Mouse (Mus musculus) thymus, postnatal 14 days (tissue): ENCODE results near the gene Afg1l.

Experiments used
- DNase-seq: peaks from one replicate; pipeline ENCODE4 v3.0.0; 2021

Afg1l gene

GRCm38 (mm10) chr10:42478341-42478720 is at the start of gene Afg1l:
Gene Afg1l (minus strand): TSS chr10:42478565.
- peak; percentile 96 for DNase-seq

GRCm38 (mm10) chr10:42525682-42526081 is 47.3 kb upstream of the Afg1l start:
- DNase-seq: no peak

DNA sequence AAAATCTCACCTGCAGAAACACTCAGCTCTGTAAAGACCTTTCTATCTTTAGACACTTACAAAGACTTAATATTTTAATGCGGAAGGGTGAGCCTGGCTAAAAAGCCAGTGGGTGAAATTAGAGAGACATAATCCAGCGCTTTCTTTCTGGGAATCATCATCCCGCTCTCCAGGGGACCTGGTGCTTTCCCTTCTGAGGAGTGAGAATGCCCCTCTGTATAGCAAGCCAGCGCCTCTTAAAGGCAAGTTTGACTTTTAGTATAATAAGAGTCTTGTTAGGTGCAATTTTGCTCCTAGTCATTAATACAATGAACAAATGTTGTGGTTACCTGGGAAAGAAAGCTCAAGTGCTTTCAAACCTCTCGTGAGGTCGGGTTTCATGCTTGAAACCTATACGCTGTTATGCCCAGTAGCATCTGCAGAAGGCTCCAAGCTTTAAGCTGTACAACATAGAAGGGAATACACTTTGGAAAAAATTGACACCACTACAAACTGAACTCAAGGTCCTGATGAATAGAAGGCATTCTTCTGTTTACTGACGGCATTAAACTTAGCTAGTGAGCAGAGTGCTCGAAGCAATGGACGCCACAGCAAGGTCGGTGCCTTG is 45.3 kb upstream of the Afg1l start:
- no peak for DNase-seq

GRCm38 (mm10) chr10:42522912-42523311 is 44.5 kb upstream of the Afg1l start:
- no peak for DNase-seq

DNA sequence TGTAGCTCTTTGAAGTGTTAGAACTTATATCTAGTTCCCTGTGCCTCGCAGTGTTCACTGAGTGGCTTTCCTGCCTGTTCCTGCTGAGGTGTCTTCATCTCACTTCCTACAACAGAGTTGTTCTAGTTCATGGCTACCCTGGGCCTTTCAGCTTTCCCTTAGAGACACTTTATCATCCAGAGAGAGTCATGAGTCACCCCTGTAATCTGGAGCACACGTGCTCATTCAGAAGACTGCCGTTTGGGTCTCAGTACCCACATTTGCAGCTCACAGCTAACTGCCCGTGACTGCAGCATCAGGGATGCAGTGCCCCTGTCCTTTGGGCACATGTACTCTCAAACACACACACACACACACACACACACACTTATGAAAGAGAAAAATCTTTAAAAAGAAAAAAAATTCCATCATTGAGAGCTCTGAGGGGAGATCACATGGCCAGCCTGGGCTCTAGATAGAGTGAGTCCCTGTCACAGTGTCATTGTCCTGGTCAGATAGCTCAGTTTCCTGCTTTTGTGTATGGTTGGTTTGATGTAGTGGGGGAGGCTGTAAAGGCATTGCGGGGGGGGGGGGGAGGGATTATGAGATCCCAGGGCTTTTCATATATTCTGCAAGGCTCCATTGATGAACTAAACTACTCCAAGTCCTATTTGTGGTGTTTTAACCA is 43.1 kb upstream of the Afg1l start:
- no peak for DNase-seq

- peak; percentile 51 for DNase-seq
Observed at GRCm38 (mm10) chr10:42518363-42518762, 40.0 kb upstream of the Afg1l start.

DNA sequence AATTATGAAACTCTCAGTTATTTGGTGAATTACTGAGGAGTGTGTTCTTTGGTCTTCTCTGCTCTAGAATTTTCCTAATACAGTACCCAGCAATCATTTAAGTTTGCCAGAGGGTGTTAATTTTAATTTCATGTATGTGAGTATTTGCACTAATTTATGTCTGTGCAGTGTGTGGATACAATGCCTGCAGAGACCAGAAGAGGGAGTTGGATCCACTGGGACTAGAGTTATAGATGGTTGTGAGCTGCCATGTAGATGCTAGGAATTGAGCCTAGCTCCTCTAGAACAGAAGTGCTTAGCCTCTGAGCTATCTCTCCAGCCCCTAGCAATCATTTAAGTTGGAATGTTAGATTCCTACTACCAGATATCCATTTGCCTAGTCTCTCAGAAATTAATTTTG is 35.8 kb upstream of the Afg1l start:
- no peak for DNase-seq

DNA sequence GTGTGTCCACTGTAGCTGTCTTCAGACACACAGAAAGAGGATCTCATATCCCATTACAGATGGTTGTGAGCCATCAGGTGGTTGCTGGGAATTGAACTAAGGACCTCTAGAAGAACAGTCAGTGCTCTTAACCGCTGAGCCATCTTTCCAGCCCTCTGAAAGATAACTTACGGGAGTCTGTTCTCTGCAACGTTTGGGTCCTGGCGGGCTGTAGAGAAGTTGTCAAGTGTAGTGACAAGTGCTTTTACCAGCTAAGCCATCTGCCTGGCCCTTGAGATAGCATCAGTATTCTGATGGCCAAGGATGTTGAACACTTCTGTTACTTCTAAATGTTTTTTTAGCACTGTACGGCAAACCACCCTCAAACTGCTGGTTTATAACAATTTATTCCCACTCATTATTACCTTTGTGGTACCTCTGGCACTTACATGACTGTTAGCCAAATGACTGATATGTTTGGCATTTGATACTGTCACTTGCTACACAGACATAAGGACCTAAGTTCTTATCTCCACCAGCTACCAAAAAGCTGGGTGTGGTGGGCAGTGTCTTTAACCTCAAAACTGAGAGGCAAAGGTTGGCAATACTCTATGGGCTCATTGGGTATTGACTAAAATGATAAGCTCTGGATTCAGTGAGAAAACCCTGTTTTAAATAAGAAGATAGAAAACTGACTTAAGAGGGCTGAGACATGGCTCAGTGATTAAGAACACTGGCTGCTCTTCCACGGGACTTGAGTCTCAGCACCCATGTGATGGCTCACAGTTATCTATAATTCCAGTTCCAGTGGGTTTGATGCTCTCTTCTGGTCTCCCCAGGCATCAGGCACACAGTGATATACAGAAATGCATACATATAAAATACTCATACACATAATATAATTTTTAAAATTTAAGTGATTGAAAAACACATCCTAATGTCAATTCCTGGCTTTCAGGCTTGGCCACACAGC is 33.1 kb upstream of the Afg1l start:
- DNase-seq: no peak

DNA sequence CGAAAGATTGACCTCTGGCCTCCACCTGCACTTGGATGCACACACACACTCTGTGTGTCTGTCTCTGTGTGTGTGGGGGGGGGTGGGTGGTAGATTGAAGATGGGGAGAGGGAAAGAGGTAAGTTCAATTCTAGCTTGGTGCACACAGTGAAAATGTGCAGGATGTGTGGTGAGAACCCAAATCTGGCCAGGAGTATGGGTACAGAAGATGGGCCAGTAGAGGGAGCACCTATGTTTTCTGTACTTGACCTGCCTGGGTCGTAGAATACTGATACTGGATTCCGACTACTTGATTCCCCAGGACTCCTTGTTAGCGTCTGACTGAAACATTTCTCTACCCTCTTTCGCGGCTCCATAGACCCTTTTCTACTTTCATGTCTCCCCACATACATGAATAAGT is 31.8 kb upstream of the Afg1l start:
- peak; percentile 27 for DNase-seq

GRCm38 (mm10) chr10:42504096-42504710 is 25.8 kb upstream of the Afg1l start:
- DNase-seq: no peak

DNA sequence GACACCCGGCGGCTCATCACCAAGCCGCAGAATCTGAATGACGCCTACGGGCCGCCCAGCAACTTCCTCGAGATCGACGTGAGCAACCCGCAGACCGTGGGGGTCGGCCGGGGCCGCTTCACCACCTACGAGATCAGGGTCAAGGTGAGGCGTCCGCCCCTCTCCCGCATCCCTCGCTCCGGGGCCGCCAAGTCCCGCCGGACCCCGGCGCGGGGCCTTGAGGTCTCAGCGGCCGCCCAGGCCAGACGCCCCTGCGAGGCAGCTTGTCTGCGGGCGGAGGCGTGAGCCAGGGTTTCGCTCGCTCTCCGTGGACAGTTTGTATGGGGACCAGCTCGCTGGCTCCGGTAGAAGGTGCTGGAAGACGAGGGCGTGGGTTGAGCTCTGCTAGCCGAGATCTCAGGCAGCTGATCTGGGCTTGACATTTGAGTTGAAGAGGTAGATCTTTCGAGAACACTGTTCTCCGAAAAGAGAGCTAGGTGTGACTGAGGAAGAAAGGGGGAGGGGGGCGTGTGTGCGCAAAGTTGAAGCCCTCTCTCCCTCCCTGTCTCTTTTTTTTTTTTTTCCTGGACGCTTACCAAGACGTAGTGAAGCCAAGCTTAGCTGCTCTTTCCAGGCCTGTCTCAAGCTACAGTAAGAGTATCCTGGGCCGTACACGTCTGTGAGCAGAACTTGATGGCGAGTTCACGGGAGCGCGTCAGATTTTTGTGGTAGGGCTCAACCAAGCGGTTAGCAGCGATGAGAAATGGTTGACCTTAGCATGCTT is 24.2 kb upstream of the Afg1l start:
- no peak for DNase-seq

GRCm38 (mm10) chr10:42501775-42502348 is 23.5 kb upstream of the Afg1l start, which contains the start of gene Snx3:
Gene Snx3 (plus strand): TSS chr10:42502030.
- peak; percentile 97 for DNase-seq

DNA sequence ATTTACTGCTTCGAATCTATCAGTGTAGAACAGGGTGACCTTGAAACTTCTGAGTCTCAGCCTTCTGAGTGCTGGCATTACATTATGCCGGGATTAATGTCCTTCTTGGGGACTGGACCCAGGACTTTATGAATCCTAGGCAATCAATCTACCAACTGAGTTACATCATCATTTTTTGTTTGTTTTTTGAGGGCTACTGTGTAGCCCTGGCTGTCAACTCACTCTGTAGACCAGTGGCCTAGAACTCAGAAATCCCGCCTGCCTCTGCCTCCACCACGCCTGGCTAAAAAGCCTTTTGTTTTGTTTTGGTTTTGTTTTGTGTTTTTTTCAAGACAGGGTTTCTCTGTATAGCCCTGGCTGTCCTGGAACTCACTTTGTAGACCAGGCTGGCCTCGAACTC is 22.8 kb upstream of the Afg1l start:
- DNase-seq: no peak

- DNase-seq: no peak
Observed at GRCm38 (mm10) chr10:42500611-42501010, 22.2 kb upstream of the Afg1l start.

- no peak for DNase-seq
Observed at GRCm38 (mm10) chr10:42493000-42493399, 14.6 kb upstream of the Afg1l start.

- no peak for DNase-seq
Observed at GRCm38 (mm10) chr10:42492027-42492771, 13.8 kb upstream of the Afg1l start.

DNA sequence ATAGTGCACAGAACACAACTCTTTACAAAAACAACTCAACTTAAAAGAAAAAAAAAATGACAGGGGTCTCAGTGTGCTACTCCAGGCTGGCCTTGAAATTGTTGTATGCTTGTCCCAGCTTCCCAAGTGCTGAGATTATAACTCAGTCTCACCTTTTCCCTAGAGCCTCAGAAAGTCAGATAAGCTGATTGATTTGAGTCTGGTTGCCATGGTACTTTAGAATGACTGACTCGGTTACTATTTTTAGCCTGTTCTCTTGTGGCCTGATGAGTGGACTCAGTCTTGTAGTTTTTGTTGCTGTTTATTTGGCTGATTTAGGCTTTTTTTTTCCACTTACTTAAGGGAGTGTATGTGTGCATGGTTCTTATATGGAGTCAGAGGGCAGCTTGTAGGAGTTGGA is 12.8 kb upstream of the Afg1l start:
- no peak for DNase-seq

GRCm38 (mm10) chr10:42488606-42489296 is 10.4 kb upstream of the Afg1l start:
- DNase-seq: no peak

DNA sequence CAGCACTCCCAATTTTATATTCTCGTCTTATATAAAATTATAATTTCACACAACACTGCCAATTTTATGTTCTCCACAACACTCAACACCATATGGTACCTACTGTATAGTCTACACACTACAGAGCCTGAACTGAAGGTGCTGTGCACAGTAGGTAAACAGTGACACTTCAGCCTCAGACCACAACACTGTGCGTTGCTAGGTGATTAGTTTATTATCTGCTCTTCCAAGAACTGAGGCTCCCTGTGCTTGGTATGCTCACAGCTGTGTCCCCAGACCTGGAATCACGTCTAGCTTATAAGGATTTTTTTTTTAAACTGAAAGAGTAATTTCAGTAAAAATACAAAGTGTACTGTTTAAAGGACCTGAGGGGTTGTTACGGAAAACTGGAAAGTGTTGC is 2.4 kb upstream of the Afg1l start:
- no peak for DNase-seq

DNA sequence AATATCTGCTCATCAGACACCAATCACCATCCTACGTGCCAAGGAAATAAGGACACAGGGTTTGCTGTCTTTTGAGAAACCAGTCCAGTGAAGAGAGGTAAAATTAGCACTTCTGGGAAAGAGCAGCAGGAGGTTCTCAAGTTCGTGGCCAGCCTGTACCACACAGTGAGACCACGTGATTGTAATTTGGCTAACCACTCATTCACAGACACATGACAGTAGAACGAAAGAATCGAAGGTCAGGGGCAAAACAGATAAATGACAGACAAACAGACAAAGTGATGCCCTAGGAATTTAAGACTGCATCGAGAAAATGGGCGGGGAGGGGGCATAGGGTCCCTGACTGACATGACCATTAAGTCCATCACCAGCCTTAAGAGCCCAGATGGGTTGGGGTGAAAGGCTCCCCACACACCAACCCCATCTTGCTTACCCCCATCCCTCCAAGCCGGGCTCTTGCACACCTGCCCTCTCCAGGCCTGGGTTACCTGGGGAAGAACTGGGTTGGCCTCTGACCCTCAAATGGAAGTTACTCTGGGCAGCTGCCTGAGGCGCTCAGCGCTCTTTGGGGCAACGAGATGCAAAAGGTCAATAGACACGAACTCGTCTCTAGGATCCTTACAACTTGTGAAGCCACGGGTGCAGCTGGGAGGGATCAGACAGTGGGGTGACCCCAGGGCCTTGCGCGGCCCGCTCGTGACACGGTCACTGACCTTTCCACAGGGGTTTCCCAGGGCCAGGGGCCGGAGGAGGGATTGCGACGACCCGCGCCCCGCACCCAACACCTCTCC is 620 bp downstream of the Afg1l start:
- no peak for DNase-seq
